Mouse (Mus musculus) spleen, postnatal 10 days (tissue): ENCODE results near the gene Plin2.
"Not testable (repeated sequence)": the region's sequence is repeated elsewhere in the genome, so short reads cannot be mapped to it uniquely, and the experiment has no call there.

Source experiments
- DNase-seq, 2 experiments: peaks; one replicate each; pipeline ENCODE4 v3.0.0; 2021 to 2022; ENCODE audit warnings: low spot score in 2 of 2

The Plin2 gene

GRCm38 (mm10) chr4:86632556-86632955, 37.3 kb downstream of the Plin2 start:
- not testable (repeated sequence) for DNase-seq

GRCm38 (mm10) chr4:86631831-86632230, 38.0 kb downstream of the Plin2 start:
- no peak for DNase-seq

GRCm38 (mm10) chr4:86626496-86626895, 43.4 kb downstream of the Plin2 start:
- DNase-seq = not testable (repeated sequence)

- DNase-seq = no peak
These were observed 44.4 kb downstream of the Plin2 start for GRCm38 (mm10) chr4:86625463-86625862.

GRCm38 (mm10) chr4:86622532-86622931, 47.3 kb downstream of the Plin2 start:
- not testable (repeated sequence) for DNase-seq

- no peak for DNase-seq
These were observed 47.7 kb downstream of the Plin2 start for GRCm38 (mm10) chr4:86622116-86622515.

- no peak for DNase-seq
These were observed 49.4 kb downstream of the Plin2 start for GRCm38 (mm10) chr4:86620506-86620905.

GRCm38 (mm10) chr4:86612289-86612620, 57.6 kb downstream of the Plin2 start:
- DNase-seq = no peak

- DNase-seq = peak; percentile 81 to 92
These were observed 58.2 kb downstream of the Plin2 start, which contains the start of gene Haus6 for GRCm38 (mm10) chr4:86611524-86612288. Gene Haus6, minus strand, starts transcription at chr4:86612055.
